Mouse (Mus musculus) lung, postnatal 36 days (tissue): ENCODE measurements around the gene Spata22.
"Not testable (repeated sequence)": the region's sequence is repeated elsewhere in the genome, so short reads cannot be mapped to it uniquely, and the experiment has no call there.

Experiments used
- DNase-seq: peaks from one replicate; pipeline ENCODE4 v3.0.0; 2022; ENCODE audit warnings: mixed read lengths

Gene Spata22

DNA sequence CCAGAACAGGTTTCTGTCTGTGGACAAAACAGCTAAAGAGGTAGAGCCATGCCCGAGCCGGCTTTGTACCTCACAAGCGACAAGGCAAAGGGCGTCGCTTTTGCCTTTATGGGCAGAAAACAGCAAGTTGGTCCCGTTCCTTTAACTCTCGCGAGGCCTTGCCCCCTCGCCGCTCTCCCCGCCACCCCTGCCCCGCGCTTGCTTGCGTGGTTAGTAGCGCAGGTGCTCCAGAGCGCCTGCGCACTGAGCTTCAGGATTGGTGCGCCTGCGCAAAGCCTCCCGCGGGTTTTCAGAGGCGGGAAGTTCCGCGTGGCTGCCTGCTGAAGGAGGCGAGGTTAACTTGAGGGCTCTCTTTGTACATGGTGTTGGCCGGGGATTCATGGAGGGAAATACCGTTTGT lies at the start of gene Spata22, which contains the start of the genes Aspa and Gm49340:
Spata22 (plus strand) TSS at position 300 of the 400 bp plus-strand sequence.
Aspa (minus strand) TSS at position 155 of the 400 bp plus-strand sequence.
Gm49340 (plus strand) TSS at position 300 of the 400 bp plus-strand sequence.
- no peak for DNase-seq

DNA sequence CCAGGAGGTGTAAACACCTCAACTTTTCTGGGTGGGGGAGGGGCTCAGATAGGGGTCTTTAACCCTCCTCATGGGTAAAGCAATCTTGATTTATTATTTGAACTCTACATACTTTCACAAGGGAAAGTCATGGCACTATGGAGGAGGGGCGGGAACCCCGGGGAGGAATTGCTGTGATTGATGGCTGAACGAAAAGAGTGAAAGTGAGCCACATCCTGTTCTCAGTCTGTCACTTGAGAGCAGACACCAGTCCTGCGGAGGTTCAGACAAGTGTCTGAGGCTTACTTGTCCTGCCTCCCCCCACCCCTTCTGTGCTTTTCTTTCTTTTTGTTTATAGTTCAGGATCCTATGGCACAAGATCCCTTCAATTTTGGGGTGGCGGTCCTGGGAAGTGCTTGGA lies 48.8 kb upstream of the Spata22 start:
- no peak for DNase-seq

DNA sequence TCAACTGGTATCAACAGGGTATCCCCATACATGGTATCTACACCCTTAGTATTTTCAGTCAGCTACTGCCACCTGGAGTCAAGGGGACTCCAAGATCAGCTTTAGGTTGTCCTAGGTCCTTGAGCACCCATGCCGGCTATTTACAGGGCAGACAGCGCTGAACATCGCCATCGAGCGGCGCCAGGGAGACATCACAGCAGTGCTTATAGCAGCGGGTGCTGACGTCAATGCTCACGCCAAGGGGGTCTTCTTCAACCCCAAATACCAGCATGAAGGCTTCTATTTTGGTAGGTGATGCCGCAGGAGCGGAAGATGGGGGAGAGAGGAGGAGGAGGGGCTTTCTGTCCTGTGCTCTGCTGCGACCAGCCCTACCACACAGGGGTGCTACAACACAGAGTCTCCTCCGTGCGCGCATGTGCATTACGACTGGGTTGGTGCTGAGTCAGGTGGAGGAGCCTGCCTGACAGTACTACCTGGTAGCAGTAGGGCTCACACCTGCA lies 48.0 kb upstream of the Spata22 start:
- DNase-seq: peak; percentile 57

DNA sequence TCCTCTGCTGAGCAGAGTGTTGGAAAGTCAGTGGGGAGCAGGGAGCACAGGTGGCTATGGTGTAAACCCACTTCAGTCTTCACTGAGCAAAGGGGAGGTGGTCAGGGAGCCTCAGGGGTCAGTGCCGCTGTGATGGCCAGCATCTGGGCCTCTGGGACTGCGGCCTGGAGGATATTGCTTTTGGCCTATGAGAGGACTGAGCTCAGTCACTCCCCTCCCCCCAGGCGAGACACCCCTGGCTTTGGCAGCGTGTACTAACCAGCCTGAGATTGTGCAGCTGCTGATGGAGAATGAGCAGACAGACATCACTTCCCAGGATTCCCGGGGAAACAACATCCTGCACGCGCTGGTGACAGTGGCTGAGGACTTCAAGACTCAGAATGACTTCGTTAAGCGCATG lies 46.2 kb upstream of the Spata22 start:
- peak; percentile 25 for DNase-seq

DNA sequence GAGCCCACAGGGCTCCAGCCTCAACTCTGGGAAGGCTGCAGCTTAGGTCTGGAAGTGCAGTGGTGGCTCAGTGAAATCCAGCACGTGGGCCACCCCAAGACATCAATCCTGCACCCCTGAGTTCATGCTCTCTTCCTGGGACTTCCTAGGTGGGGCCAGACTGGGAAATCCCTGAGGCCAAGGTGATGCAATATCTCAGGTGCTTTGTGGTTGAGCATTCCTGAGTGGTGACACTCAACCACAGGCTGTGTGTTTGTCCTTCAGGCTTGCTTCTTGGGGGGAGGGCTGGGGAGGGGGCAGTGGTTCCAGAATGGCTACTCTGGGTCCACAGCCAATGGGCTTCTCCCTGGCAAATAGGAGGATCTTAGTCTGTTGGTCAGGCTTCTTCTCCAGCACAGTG lies 45.6 kb upstream of the Spata22 start:
- DNase-seq: peak; percentile 31

DNA sequence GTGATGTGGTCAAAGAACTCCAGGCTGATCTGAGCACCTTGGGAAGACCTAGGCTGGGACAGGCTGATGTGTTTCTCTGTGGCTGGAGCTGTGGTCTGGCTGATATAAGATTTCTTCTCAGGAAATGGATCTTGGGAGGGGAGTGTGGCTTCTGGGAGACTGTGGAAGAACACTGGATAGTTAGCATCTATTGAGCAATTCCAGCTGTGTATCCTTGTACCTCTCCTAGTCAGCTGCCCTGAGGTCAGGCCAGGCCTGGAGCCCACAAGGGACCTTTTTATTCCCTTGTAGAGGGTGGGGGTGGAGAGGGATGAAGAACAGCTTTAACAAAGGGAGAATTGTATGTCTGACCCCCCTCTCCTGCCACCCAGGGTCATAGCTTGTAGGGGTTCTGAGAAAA lies 45.2 kb upstream of the Spata22 start:
- DNase-seq: no peak

DNA sequence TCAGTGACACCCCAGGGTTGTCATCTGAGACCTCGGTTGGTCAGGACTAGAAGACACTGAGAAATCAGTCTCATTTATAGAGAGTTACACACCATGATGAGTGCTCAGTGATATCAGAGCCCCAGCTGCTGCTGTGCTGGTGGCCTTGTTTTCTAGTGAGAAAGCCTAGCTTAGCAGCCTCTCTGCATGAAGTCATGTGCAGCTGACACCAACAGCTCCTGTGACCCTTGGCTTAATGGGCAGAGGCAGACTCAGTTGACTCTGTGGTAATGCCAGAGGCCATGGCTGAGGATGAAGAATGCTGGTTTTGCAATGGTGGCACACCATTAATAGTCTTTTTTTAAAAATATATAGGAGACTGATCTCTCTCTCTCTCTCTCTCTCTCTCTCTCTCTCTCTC lies 39.9 kb upstream of the Spata22 start:
- no peak for DNase-seq

DNA sequence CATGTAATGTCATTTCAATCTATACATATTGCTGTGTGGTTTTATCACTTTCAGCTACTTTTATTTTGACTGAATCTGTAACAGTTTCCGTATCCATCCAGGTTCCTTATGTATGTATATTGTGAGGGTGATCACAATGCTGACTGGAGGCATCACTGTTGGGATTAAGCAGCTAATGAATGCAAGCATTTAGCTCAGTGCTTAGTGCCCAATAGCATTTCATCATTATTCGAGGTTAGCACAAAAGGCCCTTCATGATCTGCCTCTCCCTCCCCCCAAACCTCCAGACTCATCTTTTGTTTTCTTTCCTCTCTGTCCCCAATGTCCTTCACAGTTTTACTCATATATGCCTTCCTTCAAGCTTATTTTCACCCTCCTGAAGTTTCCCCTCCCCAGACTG lies 26.4 kb upstream of the Spata22 start:
- DNase-seq: no peak

DNA sequence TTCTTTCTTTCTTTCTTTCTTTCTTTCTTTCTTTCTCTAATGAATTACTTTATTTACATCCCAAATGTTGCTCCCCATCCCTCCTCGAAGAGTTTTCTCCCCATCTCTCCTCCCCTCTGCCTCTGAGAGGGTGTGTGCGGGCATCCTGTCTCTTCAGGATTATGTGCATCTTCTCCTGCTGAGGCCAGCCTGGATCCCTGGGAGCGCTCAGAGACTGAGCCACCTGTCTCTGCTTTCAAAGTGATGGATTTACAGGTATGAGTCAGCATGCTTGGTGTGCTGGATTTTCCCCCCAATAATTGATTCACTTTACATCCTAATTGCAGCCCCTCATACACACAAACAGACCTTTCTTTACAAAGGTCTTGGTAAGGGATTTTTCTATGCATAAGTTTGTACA lies 13.6 kb upstream of the Spata22 start:
- DNase-seq: no peak

DNA sequence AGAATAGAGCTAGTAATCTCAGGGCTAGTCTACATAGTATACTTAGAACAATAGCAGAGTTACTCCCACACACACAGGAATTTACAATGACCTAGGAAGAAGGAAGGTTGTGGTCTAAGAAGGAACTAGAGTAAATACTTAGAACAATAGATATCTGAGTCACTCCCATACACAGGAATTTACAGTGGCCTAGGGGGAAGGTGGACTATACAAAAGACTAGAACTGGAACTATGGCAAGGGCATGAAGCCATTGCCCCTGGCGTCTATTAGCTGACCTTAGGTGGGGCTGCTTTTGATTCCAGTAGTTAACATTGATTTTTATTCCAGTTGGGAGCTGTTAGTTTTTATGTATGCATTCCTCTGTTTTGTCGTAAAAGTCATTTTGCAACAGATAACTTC lies 11.0 kb upstream of the Spata22 start:
- not testable (repeated sequence) for DNase-seq

DNA sequence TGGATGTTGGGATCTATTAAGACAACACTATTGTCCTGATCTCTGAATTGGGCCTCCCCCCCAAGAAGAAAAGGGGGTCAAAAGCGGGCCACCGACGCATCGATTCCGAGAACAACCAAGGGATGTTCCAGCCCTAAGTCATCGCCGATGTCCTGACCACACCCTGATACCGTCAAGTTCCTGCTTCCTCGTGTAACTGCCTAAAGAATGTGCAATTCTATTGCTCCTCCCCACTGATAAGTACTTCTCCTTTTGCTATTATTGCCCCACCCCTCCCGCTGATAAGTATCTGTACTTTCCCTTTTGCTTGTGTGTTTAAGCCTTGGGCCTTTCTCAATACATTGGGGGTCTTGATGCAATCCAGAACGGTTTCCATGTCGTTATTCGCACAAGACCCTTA lies 8.5 kb upstream of the Spata22 start:
- not testable (repeated sequence) for DNase-seq

DNA sequence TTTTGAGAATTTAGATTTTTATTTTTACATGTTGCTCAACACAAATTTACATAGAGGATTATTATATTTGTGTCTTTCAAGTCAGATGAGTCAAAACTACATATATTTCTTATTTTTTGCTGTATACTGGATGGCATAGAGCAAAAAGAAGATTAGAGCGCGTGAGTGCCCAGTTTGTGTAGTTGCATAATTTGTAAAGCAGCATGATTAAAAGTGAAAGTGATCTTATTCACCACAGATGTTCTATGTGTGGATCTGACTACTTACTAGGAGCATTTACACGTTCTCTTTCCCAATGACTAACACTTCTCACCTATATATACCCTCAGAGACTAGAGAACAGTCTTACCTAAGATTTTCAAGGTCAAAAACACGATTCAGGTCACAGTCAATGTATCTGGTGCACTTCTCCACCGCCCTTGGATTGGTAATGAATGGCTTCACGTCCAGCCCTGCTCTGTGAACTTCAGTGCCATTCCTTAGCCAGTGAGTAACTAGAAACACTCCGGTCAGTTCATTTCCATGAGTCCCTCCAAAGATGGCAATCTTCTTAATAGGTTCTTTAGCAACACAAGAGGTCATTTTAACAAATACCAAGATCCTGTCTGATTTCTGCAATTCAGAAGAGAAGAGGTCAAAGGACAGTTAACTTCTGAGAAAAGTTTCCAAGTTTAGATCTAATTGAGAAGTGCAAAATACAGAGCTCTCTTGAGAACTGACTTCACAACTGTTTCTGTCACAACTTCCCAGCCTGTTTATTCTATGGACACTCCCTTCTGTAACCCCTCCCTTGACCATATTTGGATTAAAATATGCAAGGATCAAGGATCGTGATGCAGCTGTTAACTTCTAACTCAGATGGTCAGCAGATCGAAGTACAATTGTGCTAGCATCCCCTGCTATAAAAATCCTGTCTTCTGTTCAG lies 5.4 kb upstream of the Spata22 start:
- peak; percentile 18 for DNase-seq

DNA sequence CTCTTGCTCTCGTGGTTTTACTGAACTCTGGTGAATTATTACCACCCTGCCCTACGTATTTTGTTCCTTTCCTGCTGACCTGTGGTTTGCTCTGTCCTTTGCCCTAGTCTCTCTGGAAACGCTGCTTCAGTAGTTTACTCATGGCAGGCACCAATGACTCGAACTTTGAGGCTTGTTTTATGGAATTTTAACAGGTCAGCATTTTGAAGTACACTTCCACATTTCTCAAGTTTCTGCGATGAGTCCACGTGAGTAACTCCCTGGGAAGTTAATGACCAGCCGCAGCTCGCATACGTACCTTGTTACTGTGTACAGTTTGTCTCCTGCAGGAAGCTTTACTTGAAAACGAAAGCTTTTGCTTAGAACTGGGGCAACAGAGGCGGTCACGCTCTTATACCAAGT lies 3.1 kb upstream of the Spata22 start:
- peak; percentile 41 for DNase-seq

DNA sequence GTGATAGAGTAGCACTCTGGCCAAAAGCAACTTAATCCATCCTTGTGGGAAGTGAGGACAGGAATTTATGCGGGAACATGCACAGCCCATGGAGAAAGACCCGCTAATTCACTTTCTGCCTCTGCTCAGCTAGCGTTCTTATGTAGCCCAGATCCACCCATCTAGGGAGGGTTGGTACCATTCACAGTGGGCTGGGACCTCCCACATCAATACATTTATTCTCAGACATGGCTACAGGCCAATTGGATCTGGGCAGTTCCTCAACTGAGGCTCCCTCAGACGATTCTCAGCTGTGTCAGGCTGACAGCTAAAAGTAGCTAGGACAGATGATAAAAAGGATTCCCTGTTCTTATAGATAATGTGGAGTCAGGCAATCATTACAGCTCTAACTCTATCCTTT lies 2.2 kb upstream of the Spata22 start:
- DNase-seq: no peak

DNA sequence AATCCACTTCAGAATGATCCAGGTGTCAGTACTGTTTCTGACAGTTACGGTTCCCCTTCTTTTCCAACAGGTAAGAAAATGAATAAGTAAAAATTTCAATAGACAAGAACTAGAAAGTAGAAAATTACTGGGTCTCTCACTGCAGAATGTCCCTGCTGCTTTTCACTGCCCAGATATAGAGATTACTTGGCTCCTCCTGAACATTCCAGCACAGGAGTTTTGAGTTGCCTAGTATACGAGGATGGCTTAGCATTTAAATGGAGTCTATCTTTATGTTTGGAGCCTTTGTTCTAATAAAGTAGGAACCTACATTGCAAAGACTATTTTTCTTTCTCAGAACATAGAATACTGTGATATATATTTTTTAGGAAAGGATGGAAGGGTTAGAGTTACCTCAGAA lies 3.8 kb downstream of the Spata22 start:
- DNase-seq: no peak

DNA sequence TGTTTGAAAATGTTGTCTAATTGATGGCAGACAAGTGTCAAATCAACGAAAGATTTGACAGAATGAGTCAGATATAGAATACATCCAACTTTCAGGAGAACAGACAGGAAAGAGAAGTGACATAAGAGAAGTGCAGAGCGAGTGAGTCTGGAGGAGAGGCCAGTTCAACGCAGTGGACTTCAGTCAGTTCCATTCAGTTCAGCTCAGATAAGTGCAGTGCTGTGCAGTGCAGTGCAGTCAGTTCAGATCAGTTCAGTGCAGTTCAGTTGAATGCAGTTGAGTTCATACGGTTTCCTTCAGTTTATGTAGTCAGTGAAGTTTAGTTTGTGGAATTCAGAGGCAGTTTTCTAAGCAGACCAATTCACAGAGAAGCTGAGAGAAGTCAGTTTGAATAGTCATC lies 7.4 kb downstream of the Spata22 start:
- DNase-seq: no peak

DNA sequence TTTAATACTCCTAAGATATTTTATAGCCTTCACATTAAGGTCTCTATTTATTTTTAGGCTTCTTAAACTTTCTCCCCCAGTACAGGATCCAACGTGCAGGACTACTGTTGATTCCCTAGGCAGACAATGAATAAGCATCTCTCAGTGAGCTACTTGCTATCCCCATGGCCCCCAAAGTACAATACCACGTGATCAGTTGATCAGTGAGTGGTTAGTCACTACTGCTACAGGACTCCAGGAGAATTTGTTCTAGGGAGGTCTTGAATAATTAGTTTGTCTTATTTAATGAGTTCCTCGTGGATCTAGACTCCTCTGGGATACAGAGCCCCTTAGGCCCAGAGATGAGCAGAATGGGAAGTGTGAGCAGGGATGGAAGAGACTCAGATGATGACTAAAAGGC lies 20.9 kb downstream of the Spata22 start, which contains the start of gene Olfr20:
Olfr20 (plus strand) TSS at position 301 of the 400 bp plus-strand sequence.
- no peak for DNase-seq

DNA sequence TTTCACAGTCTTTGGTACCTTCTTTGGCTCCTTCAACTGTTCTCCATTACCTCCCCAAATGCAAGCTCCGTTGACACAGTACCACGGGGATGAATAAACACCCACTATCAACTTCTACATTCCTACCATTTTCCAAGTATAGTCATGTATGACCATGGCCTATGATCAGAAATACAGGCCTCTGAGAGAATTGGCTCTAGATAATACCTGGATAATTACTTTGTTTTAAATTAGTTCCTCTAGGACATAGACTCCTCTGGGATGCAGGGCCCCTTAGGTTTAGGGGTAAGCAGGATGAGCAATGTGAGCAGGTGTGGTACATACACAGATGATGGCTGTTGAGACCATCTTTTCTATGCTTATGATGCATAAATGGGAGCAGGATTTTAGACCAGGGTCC lies 41.4 kb downstream of the Spata22 start, which contains the start of gene Olfr376:
Olfr376 (plus strand) TSS at position 301 of the 400 bp plus-strand sequence.
- no peak for DNase-seq

DNA sequence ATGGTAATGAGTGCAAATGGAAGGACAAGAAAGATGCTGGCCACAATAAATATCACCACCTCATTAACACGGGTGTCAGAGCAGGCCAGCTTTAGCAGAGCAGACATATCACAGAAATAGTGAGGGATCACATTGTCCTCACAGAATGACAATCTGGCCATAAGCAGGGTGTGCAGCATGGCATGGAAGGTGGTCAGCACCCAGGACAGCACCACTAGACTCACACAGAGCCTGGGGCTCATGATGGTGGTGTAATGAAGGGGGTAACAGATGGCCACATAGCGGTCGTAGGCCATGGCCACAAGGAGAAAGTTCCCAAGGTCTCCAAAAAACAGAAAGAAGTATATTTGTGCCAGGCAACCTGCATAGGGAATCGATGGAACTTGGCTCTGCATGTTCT lies 65.8 kb downstream of the Spata22 start:
- no peak for DNase-seq
